Mouse (Mus musculus) forebrain, embryonic 14.5 days (tissue): ENCODE data around the gene Ier5. TPM values are rescaled to one million over a fixed set of nuclear protein-coding genes. Genes with fewer than 3 reads are reported as not detected.
A peak's percentile ranks its signal among the peaks of the same experiment; 100 is the strongest.

Experiments
- ATAC-seq: fragments of 200-750 bp; cut with Nextera tagmentation; 2 replicates; pipeline ENCODE4 v1.8.0; 2017; ENCODE audit warnings: mild to moderate bottlenecking, moderate library complexity
- DNase-seq: peaks from one replicate; pipeline ENCODE4 v3.0.0-alpha.2; 2015; ENCODE audit warnings: low spot score
- H3K27ac ChIP-seq: fragments of 300-500 bp; sonication (generic); 2 replicates; pipeline ENCODE4 v1.5.1; 2014; ENCODE audit warnings: low read depth, mild to moderate bottlenecking, control low read depth, low read length, moderate library complexity
- H3K27me3 ChIP-seq: fragments of 300-500 bp; sonication (generic); replicated peaks from 2 replicates; pipeline ENCODE4 v1.6.1; 2014; ENCODE audit warnings: low read length, control low read depth, mixed read lengths; ENCODE audit not compliant: control insufficient read depth, insufficient read depth
- H3K36me3 ChIP-seq: fragments of 300-500 bp; sonication (generic); 2 replicates; pipeline ENCODE4 v1.6.1; 2014; ENCODE audit warnings: low read length, control low read depth; ENCODE audit not compliant: control insufficient read depth, insufficient read depth
- H3K4me1 ChIP-seq: fragments of 300-500 bp; sonication (generic); 2 replicates; pipeline ENCODE4 v1.6.1; 2014; ENCODE audit warnings: antibody characterized with exemption, low read length, control low read depth; ENCODE audit not compliant: control insufficient read depth, insufficient read depth
- H3K4me2 ChIP-seq: fragments of 300-500 bp; sonication (generic); 2 replicates; pipeline ENCODE4 v1.6.1; 2014; ENCODE audit warnings: mild to moderate bottlenecking, control low read depth, low read length
- H3K4me3 ChIP-seq: fragments of 300-500 bp; sonication (generic); 2 replicates; pipeline ENCODE4 v1.5.1; 2014; ENCODE audit warnings: low read depth, low read length, control low read depth
- H3K9ac ChIP-seq: fragments of 300-500 bp; sonication (generic); 2 replicates; pipeline ENCODE4 v1.6.1; 2014; ENCODE audit warnings: mild to moderate bottlenecking, low read length, control low read depth, moderate library complexity
- H3K9me3 ChIP-seq: fragments of 300-500 bp; sonication (generic); replicated peaks from 2 replicates; pipeline ENCODE4 v1.6.1; 2016; ENCODE audit warnings: low read length, control low read depth, mixed read lengths; ENCODE audit not compliant: control insufficient read depth
- WGBS: fragments of 180-500 bp; shearing (Covaris S2); extraction: QIAGEN DNeasy Blood & Tissue Kit; methylation state at CpG from one replicate; pipeline ENCODE4 v1.1.7; 2014; 5-methylcytosine and 5-hydroxymethylcytosine counted together
- polyA plus RNA-seq: library from polyadenylated mRNA; unstranded; fragments of >200 nt; fragmentation: Nextera tagmentation; extraction: Ambion mirVana; gene quantifications from 2 replicates; pipeline ENCODE4 v1.2.1, GENCODE M21; 2014

Ier5 gene
- polyA plus RNA-seq, 1 experiment from 2014 or later: 24.6 TPM

DNA sequence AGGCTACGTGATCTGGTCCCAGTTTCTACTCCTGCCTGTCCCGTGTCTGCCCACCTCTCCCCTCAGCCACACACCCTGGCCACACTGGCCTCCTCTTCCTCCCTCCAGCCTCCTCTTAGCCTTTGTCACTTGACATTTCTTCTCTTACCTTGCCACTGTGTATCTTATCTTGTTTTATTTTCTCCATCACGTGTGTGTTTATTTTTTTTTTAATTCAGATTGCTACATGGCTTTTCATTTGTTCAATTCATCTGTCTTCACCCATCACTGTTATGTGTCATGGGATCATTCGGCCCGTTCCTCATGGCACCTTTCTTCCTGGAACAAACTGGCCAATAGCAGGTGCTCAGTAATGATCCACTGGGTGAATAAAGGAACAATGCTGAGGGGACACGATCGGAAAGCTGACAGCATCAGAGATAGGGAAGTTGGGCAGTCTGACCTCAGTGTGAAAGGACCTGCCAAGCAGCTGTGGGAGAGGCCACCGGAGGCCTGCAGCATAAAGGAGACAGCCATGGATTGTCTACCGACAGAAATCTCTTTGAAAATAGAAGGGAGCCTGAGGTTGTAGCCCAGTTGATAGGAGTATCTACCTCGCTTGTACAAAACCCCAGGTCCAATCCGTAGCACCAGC lies 34.3 kb downstream of the Ier5 start:
- no peak overlapping the region for H3K27ac ChIP-seq
- WGBS: 74% methylated on average over 11 of the region's 11 CpGs
- ATAC-seq (no peak), DNase-seq (no peak)
- H3K9ac ChIP-seq: no peak overlapping the region
- no peak overlapping the region for H3K4me2 ChIP-seq
- H3K36me3 ChIP-seq: no peaks in the 10 kb centered on the region
- H3K4me3 ChIP-seq: no peak overlapping the region
- peaks cover 12% of the 10 kb centered on the region for H3K4me1 ChIP-seq
- H3K9me3 ChIP-seq: no peaks in the 10 kb centered on the region
- H3K27me3 ChIP-seq: no peaks in the 10 kb centered on the region

DNA sequence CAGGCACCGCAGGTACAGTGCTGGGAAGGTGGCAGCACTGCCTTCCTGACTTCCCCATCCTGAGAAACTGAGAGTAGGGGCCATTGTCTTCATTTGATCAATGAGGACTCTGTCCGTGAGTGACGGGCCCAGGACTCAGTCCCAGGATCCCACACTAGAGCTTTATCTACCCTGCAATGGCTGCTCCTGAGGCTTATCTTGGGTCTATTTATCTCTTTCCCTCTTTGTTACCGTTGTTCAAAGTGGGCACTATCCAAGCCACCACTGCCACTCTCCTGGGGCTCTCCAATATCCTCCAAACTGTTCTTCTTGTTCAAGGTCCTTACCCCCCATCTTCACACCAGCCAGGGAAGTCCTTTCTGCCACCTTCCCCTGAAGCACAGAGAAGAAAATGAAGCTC lies 34.8 kb downstream of the Ier5 start:
- Histone ChIP-seq H3K27ac (no peak overlapping the region), H3K9me3 (no peaks in the 10 kb centered on the region), H3K4me1 (peaks cover 14% of the 10 kb centered on the region), H3K27me3 (no peaks in the 10 kb centered on the region), H3K4me3 (no peak overlapping the region), H3K4me2 (no peak overlapping the region), H3K9ac (no peak overlapping the region), H3K36me3 (no peaks in the 10 kb centered on the region)
- WGBS: 67% methylated on average over 4 of the region's 4 CpGs
- ATAC-seq (no peak), DNase-seq (no peak)

DNA sequence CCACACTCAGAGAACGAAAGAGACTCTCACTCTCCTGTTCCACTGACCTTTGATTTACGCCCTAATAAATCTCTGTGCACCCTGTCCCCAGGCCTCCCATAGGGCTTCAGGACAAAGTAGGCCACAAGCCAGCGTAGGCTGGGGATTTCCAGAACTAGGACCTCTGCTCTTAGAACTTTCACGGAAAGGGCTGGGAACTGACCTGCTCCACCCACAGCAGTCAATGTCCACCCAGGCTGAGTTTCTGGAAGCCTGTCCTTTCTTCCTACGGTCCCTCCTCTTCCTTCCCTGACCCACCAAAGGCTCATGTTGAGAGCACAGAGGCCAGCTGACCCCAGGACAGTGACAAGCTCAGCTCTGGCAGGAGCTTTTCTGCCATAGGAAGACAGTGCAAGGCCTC lies 35.3 kb downstream of the Ier5 start:
- ATAC-seq (no peak), DNase-seq (no peak)
- WGBS: 95% methylated on average over 5 of the region's 5 CpGs
- H3K9me3 ChIP-seq: no peaks in the 10 kb centered on the region
- no peak overlapping the region for H3K27ac ChIP-seq
- no peak overlapping the region for H3K4me3 ChIP-seq
- no peaks in the 10 kb centered on the region for H3K36me3 ChIP-seq
- no peak overlapping the region for H3K9ac ChIP-seq
- H3K4me2 ChIP-seq: no peak overlapping the region
- peaks cover 14% of the 10 kb centered on the region for H3K4me1 ChIP-seq
- no peaks in the 10 kb centered on the region for H3K27me3 ChIP-seq

DNA sequence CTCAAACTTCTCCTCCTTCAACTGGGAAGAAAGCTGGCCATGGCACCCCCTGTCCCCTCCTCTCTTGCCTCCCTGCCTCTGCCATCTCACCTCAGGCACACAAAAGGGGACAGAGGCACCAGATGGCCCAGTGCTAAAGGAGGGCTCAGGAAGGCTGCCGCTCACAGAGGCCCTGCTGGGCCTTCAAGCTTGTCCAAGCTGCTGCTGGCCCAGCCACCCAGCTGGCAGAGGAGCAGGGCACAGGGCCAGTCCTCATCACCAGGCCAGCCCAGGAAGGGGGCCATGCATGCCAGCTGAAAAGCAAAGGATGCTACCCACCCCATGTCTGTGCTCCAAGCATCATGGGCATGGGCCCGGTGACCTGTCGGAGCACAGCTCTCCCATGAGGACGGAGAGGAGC lies 36.5 kb downstream of the Ier5 start:
- 75% methylated on average over 4 of the region's 4 CpGs for WGBS
- DNase-seq: peak; percentile 61

DNA sequence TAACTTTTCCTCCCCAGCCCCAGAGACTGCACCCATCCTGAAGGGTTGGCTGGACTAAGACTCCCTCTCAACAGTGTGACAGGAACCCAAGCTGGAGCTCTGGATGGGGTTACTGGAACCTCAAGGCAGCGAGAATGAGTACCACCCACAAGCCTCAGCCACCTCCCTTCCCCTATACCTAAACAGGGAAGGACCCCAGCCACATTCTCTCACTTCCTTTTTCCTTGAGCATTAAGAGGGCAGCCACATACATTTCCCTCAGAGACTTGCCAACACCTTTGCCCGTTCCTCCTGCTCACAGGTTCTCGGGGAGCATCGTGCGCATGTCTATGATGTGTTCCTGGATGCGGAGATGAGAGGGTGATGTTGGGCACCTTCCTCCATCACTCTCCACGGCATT lies 37.4 kb downstream of the Ier5 start:
- Histone ChIP-seq H3K9ac (no peak overlapping the region), H3K9me3 (no peaks in the 10 kb centered on the region), H3K4me3 (no peak overlapping the region), H3K27me3 (no peaks in the 10 kb centered on the region), H3K36me3 (no peaks in the 10 kb centered on the region), H3K4me1 (peaks cover 14% of the 10 kb centered on the region), H3K27ac (no peak overlapping the region), H3K4me2 (no peak overlapping the region)
- WGBS: 90% methylated on average over 7 of the region's 7 CpGs
- DNase-seq: no peak
- no peak for ATAC-seq

More for the DNA sequence above, 36.5 kb downstream of the Ier5 start:
- no peak overlapping the region for H3K4me3 ChIP-seq
- no peak overlapping the region for H3K9ac ChIP-seq
- peaks cover 14% of the 10 kb centered on the region for H3K4me1 ChIP-seq
- H3K9me3 ChIP-seq: no peaks in the 10 kb centered on the region
- ATAC-seq: peak; percentile 63
- no peaks in the 10 kb centered on the region for H3K27me3 ChIP-seq
- no peak overlapping the region for H3K4me2 ChIP-seq
- peak overlapping the region; percentile 52 for H3K27ac ChIP-seq
- H3K36me3 ChIP-seq: no peaks in the 10 kb centered on the region

DNA sequence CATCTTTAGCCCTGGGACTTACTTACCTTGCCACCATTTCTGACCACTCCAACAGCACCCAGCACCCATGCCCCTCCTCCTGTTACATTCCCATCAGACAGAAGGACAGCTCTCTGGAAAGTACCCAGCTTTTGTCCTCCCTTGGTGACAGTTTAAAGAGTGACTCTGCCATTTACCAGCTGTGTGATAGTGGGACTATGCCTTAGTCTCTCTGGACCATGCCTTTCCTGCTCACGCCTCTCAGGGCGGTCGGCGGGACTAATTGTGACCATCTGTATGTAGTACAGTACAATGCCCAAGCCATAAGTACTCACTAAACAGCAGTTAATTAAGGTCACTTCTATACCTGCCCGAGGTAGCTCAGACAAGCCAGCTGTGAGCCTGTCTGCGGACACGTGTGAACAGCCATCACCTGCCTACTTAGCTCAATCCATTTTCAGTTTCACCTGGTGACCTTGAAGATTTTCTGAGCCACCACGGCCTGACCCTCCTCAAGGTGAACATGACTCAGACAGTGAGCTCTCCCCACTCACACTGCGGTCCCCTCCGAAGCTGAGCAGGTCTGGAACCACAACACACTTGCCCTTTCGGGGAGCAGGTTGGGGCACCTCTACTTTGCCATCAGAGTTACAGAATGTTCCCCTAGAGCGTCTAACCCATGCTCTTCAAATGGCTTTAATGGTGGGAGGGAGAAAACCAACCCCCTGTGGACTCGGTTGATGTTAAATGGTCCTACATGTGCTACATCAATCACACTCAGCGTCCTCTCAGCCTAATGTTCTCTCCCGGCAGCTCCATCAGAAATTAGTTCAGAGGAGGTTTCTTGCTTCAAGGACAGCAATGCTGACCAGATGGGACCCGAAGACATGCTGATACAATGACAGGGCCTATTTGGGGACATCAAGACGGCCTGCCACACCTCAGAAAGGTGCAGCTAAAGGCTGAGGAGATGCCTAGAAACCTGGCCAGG lies 38.3 kb downstream of the Ier5 start:
- Histone ChIP-seq H3K27me3 (no peaks in the 10 kb centered on the region), H3K4me1 (peaks cover 14% of the 10 kb centered on the region), H3K9ac (no peak overlapping the region), H3K9me3 (no peaks in the 10 kb centered on the region), H3K4me3 (no peak overlapping the region), H3K4me2 (no peak overlapping the region), H3K36me3 (no peaks in the 10 kb centered on the region), H3K27ac (no peak overlapping the region)
- 86% methylated on average over 17 of the region's 17 CpGs for WGBS
- no peak for DNase-seq
- ATAC-seq: peak; percentile 8; the same call in 1 of the 2 replicates

DNA sequence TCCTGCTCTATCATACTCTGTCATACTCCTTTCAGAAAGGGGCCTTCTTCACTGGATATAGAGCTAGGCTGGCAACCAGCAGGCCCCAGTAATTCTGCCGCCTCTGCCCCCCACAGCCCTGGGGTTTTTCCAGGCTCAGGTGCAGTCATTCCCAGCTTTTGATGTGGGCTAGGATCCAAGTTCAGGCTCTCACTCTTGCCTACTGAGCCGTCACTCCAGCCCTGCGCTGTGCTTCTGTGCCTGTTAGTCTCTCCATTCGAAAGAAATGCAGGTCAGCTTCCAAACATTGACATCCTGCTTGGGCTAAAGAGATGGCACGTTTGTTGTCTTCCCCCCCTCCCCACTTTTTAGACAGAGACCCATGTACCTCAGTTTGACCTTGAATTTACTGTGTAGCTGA lies 39.2 kb downstream of the Ier5 start:
- Histone ChIP-seq H3K27ac (0 out of 2 replicates have a peak overlapping the region, but pooled peaks have one; percentile 17), H3K36me3 (no peaks in the 10 kb centered on the region), H3K27me3 (no peaks in the 10 kb centered on the region), H3K4me2 (no peak overlapping the region), H3K9ac (no peak overlapping the region), H3K9me3 (no peaks in the 10 kb centered on the region), H3K4me1 (peaks cover 14% of the 10 kb centered on the region), H3K4me3 (no peak overlapping the region)
- peak; percentile 51; the same call in 1 of the 2 replicates for ATAC-seq
- 54% methylated on average over 5 of the region's 5 CpGs for WGBS
- no peak for DNase-seq

DNA sequence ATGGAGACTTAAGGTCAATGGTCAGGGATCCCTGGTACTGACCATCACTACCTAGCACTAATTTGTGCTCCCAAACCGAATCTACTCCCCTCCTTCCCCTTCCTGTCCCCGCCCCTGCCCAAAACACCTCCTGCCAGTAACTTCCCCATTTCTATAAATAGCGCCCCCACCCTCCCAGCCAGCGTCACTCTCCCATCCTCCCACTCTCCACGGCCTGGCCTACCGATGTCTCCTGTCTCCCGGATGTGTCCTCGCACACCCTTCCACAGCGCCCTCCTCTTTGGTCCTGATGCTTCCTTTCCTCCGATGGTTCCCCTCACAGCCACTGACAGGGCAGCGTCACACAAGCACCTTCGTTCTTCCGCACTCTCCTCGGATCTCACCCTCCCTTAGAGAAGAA lies 39.9 kb downstream of the Ier5 start:
- H3K9me3 ChIP-seq: no peaks in the 10 kb centered on the region
- no peak overlapping the region for H3K9ac ChIP-seq
- no peak overlapping the region for H3K27ac ChIP-seq
- WGBS: 35% methylated on average over 14 of the region's 14 CpGs
- H3K27me3 ChIP-seq: no peaks in the 10 kb centered on the region
- H3K4me3 ChIP-seq: no peak overlapping the region
- no peak for DNase-seq
- H3K4me1 ChIP-seq: peaks cover 14% of the 10 kb centered on the region
- no peak for ATAC-seq
- H3K4me2 ChIP-seq: no peak overlapping the region
- H3K36me3 ChIP-seq: no peaks in the 10 kb centered on the region
